ENCODE assay signal across 15 mouse cellular contexts in the genomic region with DNA sequence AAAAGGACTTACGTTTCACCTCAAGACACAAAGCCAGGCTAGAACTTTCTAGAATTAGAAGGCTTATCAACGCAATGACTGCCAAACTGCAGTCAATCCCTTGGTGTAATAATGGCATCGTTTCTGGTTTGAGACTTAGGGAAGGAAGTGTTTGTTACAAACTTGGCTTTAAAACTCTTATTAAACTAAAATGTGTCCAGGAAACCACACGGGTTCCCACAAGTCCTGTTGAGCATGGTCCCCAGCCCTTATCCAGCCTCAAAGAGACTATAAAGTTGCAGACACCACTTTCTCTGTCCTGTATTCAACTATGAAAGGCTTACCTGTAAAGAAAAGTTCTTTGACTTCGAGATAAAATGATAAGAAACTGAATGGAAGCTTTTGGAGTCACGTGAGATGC.
DNase-seq lines count a peak whose midpoint lies in the region; ATAC-seq and TF ChIP-seq lines count a peak whose summit lies in the region.
"Had no signal": no experiment of that assay in that cellular context is flagged by ENCODE, and none has a peak within 500 bp of the region (broad histone marks: within the 10 kb centered on the region; RNA-seq: fewer than 3 reads in every experiment).

No protein-coding gene starts in this region.

- 77% methylated on average over 6 of the region's 6 CpGs for WGBS in heart, embryonic 13.5 days
- whole genome bisulfite sequencing in heart, embryonic 10.5 days: 84% methylated on average over 6 of the region's 6 CpGs
- WGBS in kidney, postnatal 0 days: 79% methylated on average over 6 of the region's 6 CpGs
- 78% methylated on average over 6 of the region's 6 CpGs for WGBS in embryonic facial prominence, embryonic 15.5 days

- no peak overlapping the region for H3K9ac ChIP-seq in heart, embryonic 13.5 days
- no peak overlapping the region for H3K9ac ChIP-seq in kidney, postnatal 0 days (ENCODE audit: low read depth, low read length)
- no peak overlapping the region for H3K9ac ChIP-seq in embryonic facial prominence, embryonic 15.5 days
- H3K9ac ChIP-seq: embryonic facial prominence, embryonic 13.5 days; hindbrain, embryonic 14.5 days; liver, embryonic 13.5 days; midbrain, embryonic 15.5 days had no signal

- H3K4me1 ChIP-seq in heart, embryonic 13.5 days: peaks cover 33% of the 10 kb centered on the region
- H3K4me1 ChIP-seq in heart, embryonic 10.5 days: peaks cover 24% of the 10 kb centered on the region
- no peaks in the 10 kb centered on the region; the same call in none of the 2 replicates for H3K4me1 ChIP-seq in kidney, postnatal 0 days (replicated peaks; ENCODE audit: insufficient read depth, low read length)
- no peaks in the 10 kb centered on the region for H3K4me1 ChIP-seq in embryonic facial prominence, embryonic 15.5 days
- H3K4me1 ChIP-seq: embryonic facial prominence, embryonic 13.5 days; liver, embryonic 13.5 days; midbrain, embryonic 15.5 days had no signal

- H3K9me3 ChIP-seq in heart, embryonic 13.5 days: no peaks in the 10 kb centered on the region
- no peaks in the 10 kb centered on the region for H3K9me3 ChIP-seq in heart, embryonic 10.5 days
- no peaks in the 10 kb centered on the region for H3K9me3 ChIP-seq in kidney, postnatal 0 days (replicated peaks; ENCODE audit: low read length)
- no peaks in the 10 kb centered on the region for H3K9me3 ChIP-seq in embryonic facial prominence, embryonic 15.5 days (replicated peaks)
- H3K9me3 ChIP-seq: embryonic facial prominence, embryonic 13.5 days; limb, embryonic 10.5 days; liver, embryonic 13.5 days; midbrain, embryonic 15.5 days had no signal

- no peak overlapping the region for H3K4me3 ChIP-seq in heart, embryonic 13.5 days
- no peak overlapping the region for H3K4me3 ChIP-seq in heart, embryonic 10.5 days
- H3K4me3 ChIP-seq in kidney, postnatal 0 days (replicated peaks; ENCODE audit: low read depth, low read length): no peak overlapping the region
- H3K4me3 ChIP-seq in embryonic facial prominence, embryonic 15.5 days (replicated peaks): no peak overlapping the region
- H3K4me3 ChIP-seq: embryonic facial prominence, embryonic 13.5 days; limb, embryonic 10.5 days; liver, embryonic 13.5 days; midbrain, embryonic 15.5 days had no signal

- H3K27ac ChIP-seq in heart, embryonic 13.5 days (replicated peaks): peak overlapping the region; percentile 70
- H3K27ac ChIP-seq in heart, embryonic 10.5 days: no peak overlapping the region
- H3K27ac ChIP-seq in kidney, postnatal 0 days: peak overlapping the region; percentile 26
- H3K27ac ChIP-seq in embryonic facial prominence, embryonic 15.5 days (replicated peaks): 0 out of 2 replicates have a peak overlapping the region, but pooled peaks have one; percentile 31
- H3K27ac ChIP-seq: embryonic facial prominence, embryonic 13.5 days; hindbrain, embryonic 14.5 days; midbrain, embryonic 15.5 days had no signal

- H3K27me3 ChIP-seq in heart, embryonic 13.5 days (replicated peaks): no peaks in the 10 kb centered on the region
- no peaks in the 10 kb centered on the region for H3K27me3 ChIP-seq in heart, embryonic 10.5 days (ENCODE audit: insufficient read depth, poor library complexity, severe bottlenecking)
- no peaks in the 10 kb centered on the region for H3K27me3 ChIP-seq in kidney, postnatal 0 days (ENCODE audit: insufficient read depth, low read length)
- H3K27me3 ChIP-seq in embryonic facial prominence, embryonic 15.5 days: no peaks in the 10 kb centered on the region
- H3K27me3 ChIP-seq: embryonic facial prominence, embryonic 13.5 days; liver, embryonic 13.5 days; midbrain, embryonic 15.5 days had no signal

- no peak overlapping the region for H3K4me2 ChIP-seq in heart, embryonic 13.5 days
- no peak overlapping the region for H3K4me2 ChIP-seq in kidney, postnatal 0 days (ENCODE audit: low read length)
- no peak overlapping the region for H3K4me2 ChIP-seq in embryonic facial prominence, embryonic 15.5 days (replicated peaks)
- H3K4me2 ChIP-seq: embryonic facial prominence, embryonic 13.5 days; hindbrain, embryonic 14.5 days; liver, embryonic 13.5 days; midbrain, embryonic 15.5 days had no signal

- ATAC-seq in heart, embryonic 13.5 days (ENCODE audit: extremely low read depth, insufficient number of reproducible peaks, low FRiP score, low TSS enrichment): no peak
- ATAC-seq in kidney, postnatal 0 days (replicated peaks; ENCODE audit: low FRiP score, low read depth): no peak
- ATAC-seq in embryonic facial prominence, embryonic 15.5 days (ENCODE audit: insufficient number of reproducible peaks, low FRiP score, low TSS enrichment, low read depth): no peak
- ATAC-seq: midbrain, embryonic 15.5 days had no signal

- no peak for TF ChIP-seq CTCF in kidney, postnatal 0 days (IDR thresholded peaks at IDR 0.05; ENCODE audit: low read depth)

- DNase-seq in heart, embryonic 10.5 days (ENCODE audit: low spot score): no peak
- DNase-seq in kidney, postnatal 0 days (ENCODE audit: low spot score): no peak
- DNase-seq in kidney, postnatal 14 days: no peak
- peak; percentile 62 for DNase-seq in 416B (ENCODE audit: low read depth)
- DNase-seq in urinary bladder, adult 2 months (ENCODE audit: low spot score): no peak
- no peak for DNase-seq in urinary bladder, postnatal 10 days (ENCODE audit: low spot score)
- DNase-seq: cerebellum, adult 11-12 months; liver, embryonic 13.5 days; thymus, adult 18-20 months had no signal

- 0 out of 2 replicates have a peak, but pooled peaks cover 1% of the 10 kb centered on the region for H3K36me3 ChIP-seq in heart, embryonic 13.5 days
- peaks cover 4% of the 10 kb centered on the region; the same call in 1 of the 2 replicates for H3K36me3 ChIP-seq in heart, embryonic 10.5 days
- peaks cover 13% of the 10 kb centered on the region; the same call in 1 of the 2 replicates for H3K36me3 ChIP-seq in kidney, postnatal 0 days (ENCODE audit: insufficient read depth, low read length)
- H3K36me3 ChIP-seq in embryonic facial prominence, embryonic 15.5 days: no peaks in the 10 kb centered on the region
- H3K36me3 ChIP-seq: embryonic facial prominence, embryonic 13.5 days; limb, embryonic 10.5 days; liver, embryonic 13.5 days; midbrain, embryonic 15.5 days had no signal
